Mouse (Mus musculus): Measurements from ENCODE around the gene Cacna1f.

GRCm38 (mm10) chrX:7583881-7584280 lies 23.0 kb upstream of the Cacna1f start:
- no peak for TF ChIP-seq CTCF (IDR thresholded peaks at IDR 0.05; ENCODE audit: control insufficient read depth, insufficient read depth, insufficient read length)
- TF ChIP-seq USF1 (IDR thresholded peaks at IDR 0.05; ENCODE audit: low read depth) = no peak
- no peak for TF ChIP-seq MYOG (IDR thresholded peaks at IDR 0.05; ENCODE audit: control insufficient read depth, extremely low read depth, insufficient read length)
- TF ChIP-seq MAX (IDR thresholded peaks at IDR 0.05) = no peak
